Mouse (Mus musculus) liver, postnatal 0 days (tissue): ENCODE measurements around the gene Rgmb.

Source experiments
- CTCF ChIP-seq: sonication (generic); IDR thresholded peaks from 2 replicates; pipeline ENCODE4 v1.5.1; 2016; ENCODE audit warnings: antibody characterized with exemption, low read depth
- EP300 ChIP-seq: IDR thresholded peaks from 2 replicates; pipeline ENCODE4 v1.6.1; 2016; ENCODE audit warnings: antibody characterized with exemption, low read depth, mild to moderate bottlenecking

GRCm38 (mm10) chr17:15850544-15850943 is 19.7 kb upstream of the Rgmb start:
- TF ChIP-seq CTCF (no peak), EP300 (no peak)
